Mouse (Mus musculus): Measurements from ENCODE around the gene H2-D1.
A peak's percentile ranks its signal among the peaks of the same experiment; 100 is the strongest.

The H2-D1 gene

DNA sequence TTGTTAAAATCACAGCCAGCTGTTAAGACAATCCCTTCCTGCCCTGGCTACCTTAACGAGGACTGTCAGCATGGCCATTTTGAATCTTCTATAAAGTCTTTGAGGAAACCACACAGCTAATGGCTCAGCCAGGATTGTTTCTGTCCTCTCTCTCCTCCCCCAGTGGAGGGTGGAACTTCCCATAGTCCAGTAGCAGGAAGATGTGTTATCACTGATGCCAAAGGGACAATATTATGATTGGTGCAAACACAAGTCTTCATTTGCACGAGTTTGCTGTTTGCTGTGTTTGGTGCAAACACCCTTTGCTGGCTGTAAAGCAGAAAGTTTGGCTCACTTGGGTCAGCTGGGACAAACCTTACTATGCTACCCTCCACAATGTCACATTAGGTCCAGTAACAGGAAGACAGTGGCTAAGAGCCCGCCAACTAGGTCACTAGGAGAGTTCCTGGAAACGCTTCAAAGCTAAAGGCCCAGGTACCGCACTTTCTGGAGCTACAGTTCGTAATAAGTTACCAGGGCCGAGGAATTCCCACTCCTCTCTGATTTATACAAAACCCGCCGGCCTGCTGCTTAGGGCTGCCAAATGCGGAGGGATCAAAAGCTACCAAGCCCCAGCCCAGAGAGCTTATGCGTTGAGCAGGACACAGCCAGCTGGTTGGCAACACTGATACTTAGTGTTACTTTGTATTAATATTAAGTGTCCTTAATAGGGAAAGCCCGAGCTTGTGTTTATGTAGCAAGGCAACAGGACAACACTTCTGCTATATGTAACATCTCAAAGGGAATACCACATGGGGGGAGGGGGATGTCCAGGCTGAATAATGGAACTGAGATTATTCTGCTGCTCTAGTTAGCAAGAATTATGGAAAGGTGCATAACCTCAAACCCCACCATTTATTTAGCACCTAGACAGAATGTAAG lies 21.9 kb upstream of the H2-D1 start:
- no peak for DNase-seq

DNA sequence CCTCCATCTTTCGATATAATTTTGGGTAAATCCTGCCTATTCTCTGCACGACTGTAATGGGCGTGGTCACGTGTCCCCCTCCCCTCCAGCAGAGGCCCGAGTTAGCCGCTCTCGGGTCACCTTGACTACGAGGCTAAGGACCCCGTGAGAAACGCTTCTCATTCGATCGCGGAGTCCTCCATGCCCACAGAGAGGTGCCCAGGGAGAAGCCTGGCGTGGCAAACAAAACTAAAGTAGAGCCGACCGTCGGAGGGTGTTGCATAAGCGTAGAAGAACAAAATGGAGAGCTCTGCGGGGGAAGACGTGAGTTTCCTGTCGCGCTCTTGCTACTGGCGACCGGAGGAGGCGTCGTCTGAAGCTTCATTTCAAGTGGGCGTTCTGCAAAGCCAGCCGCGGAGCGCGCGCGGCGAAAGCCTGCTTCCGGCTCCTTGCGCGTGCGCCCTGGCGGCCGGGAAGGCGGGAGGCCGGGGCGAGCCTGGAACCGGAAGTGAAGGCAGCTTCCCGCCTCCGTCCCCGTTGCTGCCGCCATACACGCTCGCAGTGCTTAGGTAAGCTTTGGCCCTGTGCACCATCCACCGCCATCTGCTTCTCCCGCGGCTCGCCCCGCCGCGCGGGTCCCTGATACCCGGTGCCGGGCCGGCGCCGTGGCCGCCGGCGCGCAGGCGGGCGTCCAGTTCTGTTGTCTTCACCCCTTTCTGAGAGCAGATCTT lies 21.1 kb upstream of the H2-D1 start, which contains the start of gene Ddx39b:
TSS of gene Ddx39b (plus strand) at position 442 of the 710 bp plus-strand sequence.
- DNase-seq = peak; percentile 95

- no peak for DNase-seq
These were observed 20.3 kb upstream of the H2-D1 start for GRCm38 (mm10) chr17:35242015-35242941.

GRCm38 (mm10) chr17:35243086-35243485 lies 19.4 kb upstream of the H2-D1 start:
- peak; percentile 56 for DNase-seq

GRCm38 (mm10) chr17:35244999-35245398 lies 17.5 kb upstream of the H2-D1 start:
- DNase-seq = no peak

DNA sequence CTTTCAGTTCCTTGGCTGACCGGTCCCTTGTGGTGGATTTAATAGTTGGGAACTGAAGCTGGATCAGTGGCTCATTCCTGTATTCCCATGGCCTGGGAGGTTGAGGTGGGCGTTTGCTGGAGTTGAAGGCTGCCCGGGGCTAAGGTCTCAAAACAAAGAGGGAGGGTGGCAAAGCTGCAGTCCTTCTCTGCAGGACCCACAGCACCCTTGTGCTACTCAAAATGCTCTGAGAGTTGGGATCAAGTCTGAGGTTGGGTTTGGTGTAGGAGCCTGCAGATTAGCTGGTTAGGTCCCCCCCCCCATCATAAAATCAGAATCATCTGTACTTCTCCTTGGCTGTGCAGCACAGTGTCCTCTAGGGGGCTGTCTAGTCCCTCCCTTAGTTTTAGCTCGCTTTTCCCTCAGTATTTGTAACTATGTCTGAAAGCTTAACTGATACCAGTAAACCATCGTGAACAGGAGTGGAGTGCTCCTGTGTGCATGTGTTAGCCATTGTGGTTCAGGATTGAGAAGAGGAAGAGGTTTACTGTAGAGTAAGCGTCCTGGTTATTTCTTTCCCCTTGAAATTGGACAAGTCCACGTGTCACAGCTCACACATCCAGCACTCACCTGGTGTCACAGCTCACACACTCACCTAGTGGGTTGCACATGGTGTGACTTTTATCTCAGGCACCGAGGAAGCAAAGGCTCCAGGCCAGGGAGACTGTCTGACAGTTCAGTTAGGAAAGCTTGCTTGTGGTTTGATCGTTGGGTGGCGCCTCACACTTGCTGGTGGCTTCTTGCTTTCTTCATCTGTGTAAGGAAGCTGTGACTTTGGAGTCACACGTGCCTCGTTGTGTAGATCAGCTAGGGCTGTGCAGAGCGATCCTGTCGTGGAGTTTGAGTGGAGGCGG lies 16.6 kb upstream of the H2-D1 start:
- DNase-seq = no peak

GRCm38 (mm10) chr17:35247144-35247543 lies 15.4 kb upstream of the H2-D1 start:
- DNase-seq = no peak

DNA sequence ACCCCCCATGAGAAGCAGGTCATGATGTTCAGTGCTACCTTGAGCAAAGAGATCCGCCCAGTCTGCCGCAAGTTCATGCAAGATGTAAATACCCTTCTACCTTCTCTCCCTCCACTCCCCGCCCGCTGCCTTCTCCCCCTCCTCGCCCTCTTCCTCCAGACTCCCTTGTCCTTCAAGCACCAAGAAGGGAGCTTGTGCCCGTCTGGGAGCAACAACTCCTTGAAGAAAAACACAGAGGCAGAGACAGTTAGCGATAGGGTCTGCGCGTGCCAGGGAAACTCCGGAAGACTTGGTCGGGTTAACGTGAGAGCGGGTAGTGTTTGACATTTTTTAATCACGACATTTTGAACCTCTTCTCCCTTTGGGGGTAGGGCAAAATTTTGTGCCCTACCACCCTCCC lies 13.5 kb upstream of the H2-D1 start:
- no peak for DNase-seq

DNA sequence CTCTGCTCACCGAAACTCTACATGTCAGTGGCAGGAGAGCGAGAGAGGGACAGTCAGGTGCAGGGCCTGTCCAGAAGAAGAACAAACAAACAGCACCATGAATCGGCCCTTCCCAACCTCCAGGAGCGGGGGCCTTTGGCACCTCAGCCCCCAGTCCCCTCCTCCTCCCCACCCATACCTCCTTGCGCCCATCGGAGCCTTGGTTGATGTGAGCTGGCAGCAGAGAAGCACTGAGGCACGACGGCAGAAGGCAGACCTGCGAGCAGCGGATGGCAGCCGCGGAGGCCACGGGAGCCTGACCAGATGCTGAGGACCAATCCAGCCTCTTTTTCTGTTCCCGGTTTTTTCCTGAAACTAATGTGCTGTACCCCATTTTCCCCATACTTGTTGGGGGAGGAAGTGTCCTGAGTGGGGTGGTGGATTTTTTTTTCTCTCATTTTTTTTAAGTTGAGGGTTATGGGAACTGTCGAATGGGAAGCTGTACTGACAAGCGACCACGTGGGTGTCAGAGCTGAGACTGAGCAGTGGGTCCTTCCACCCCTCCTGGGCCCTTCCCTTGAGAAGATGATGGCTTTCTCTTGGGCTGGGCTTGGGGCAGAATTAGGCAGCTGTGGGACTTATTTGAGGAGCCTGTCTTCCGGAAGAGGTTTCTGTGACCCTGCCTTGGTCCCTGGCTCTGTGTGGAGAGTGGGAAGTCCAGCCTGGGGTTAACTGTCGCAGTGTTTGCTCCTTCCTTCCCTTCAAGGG lies 12.9 kb upstream of the H2-D1 start:
- no peak for DNase-seq

- no peak for DNase-seq
These were observed 12.0 kb upstream of the H2-D1 start for GRCm38 (mm10) chr17:35250348-35251120.

DNA sequence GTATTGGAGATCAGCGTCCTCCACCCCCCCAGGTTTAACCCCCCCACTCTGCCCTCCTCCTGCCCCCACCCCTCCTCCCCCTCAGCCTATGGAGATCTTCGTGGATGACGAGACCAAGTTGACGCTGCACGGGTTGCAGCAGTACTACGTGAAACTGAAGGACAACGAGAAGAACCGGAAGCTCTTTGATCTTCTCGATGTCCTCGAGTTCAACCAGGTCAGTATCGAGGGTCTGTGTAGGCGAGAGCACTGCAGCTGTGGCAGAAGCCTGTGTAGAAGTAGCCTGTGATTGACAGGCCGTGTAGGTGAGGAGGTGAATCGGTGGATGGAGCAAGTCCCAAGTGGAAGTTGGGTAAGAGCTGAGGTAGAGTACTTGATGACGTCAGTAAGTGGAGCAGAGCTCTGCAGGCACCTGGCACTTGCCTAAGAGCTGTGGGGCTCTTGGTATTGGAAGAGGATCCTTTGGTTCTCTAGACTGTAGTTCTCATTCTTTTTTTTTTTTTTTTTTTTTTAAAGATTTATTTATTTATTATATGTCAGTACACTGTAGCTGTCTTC lies 11.3 kb upstream of the H2-D1 start:
- no peak for DNase-seq

DNA sequence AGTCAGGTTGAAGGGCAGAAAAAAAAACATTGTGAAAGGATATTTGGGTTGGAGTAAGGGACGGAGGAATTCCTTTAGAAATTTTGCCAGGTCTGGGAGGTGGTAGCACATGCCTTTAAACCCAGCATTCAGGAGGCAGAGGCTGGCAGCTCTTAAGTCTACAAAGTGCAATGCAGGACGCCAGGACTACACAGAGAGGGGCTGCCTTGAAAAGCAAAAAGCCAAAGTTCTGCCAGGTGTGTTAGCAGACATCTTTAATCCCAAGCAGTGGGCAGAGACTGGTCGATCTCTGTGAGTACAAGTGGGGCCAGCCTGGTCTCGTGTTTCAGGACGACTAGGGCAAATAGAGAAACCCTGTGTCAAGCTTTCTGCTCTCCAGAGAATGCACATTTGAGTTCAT lies 10.5 kb upstream of the H2-D1 start:
- no peak for DNase-seq

GRCm38 (mm10) chr17:35252619-35253292 lies 9.8 kb upstream of the H2-D1 start:
- no peak for DNase-seq

DNA sequence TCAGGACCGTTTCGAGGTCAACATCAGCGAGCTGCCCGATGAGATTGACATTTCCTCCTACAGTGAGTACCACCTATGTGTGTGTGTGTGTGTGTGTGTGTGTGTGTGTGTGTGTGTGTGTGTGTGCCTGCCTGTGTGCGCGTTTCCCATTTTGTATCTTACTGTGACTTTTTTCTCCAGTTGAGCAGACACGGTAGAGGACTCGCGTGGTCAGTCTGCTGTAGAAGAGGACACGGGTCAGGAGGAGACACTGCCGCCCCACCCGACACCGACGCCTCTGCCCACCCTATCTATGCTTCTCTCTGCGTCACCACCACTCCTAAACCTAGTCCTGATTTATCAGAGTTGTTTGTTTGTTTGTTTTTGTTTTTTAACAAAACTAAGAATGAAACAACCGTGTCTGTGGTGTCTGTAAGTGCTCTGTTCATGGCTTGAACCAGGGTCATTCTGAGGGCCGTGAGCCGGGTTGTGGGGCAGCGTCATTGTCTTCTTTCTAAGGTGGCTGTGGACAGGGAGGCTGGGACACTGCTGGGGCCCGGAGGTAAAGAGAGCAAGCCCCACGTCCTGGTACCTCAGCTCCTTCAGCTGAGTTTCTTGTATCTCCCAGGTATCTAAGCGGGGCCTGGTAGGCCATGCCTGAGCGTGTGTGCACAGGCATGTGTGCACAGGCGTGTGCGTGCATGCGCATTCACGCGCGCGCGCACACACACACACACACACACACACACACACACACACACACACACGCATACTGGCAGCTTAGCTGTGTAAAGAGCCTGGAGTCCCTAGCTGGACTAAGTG lies 9.0 kb upstream of the H2-D1 start:
- DNase-seq = no peak

GRCm38 (mm10) chr17:35254241-35255098 lies 8.1 kb upstream of the H2-D1 start:
- DNase-seq = no peak

DNA sequence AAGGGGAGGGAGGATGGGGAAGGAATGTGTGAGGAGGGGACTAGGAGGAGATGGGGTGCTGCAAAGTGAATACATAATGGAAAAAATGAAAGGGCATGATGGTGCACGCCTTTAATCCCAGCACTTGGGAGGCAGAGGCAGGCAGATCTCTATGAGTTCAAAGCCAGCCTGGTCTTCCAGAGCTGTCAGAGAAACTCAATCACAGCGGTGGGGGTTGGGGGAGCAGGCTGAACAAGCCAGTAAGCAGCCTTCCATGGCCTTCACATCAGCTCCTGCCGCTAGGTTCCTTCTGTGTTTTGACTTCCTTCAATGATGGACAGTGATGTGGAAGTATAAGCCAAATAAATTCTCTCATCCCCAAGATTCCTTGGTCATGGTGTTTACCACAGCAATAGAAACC lies 7.2 kb upstream of the H2-D1 start:
- DNase-seq = no peak

- no peak for DNase-seq
These were observed 6.8 kb upstream of the H2-D1 start for GRCm38 (mm10) chr17:35255704-35256103.

- DNase-seq = no peak
These were observed 5.2 kb upstream of the H2-D1 start for GRCm38 (mm10) chr17:35257378-35257777.
